Mouse (Mus musculus) hindbrain, embryonic 11.5 days (tissue): ENCODE measurements at regions not wholly inside any gene's neighbourhood (a gene's known extent, or its start where the extent isn't known, plus 50 kb on each side); places are given as distances from the start of the nearest gene placed in this dataset.

Source experiments
- ATAC-seq: fragments of 200-750 bp; cut with Nextera tagmentation; 2 replicates; pipeline ENCODE4 v1.8.0; 2017; ENCODE audit warnings: mild to moderate bottlenecking, moderate TSS enrichment, moderate library complexity; ENCODE audit not compliant: low FRiP score
- DNase-seq: peaks from one replicate; pipeline ENCODE4 v3.0.0-alpha.2; 2015; ENCODE audit warnings: low spot score
- H3K27ac ChIP-seq: fragments of 300-500 bp; sonication (generic); 2 replicates; pipeline ENCODE4 v1.5.1; 2014; ENCODE audit warnings: mild to moderate bottlenecking, low read depth, low read length
- H3K27me3 ChIP-seq: fragments of 300-500 bp; sonication (generic); 2 replicates; pipeline ENCODE4 v1.6.1; 2014; ENCODE audit warnings: mild to moderate bottlenecking, low read length, moderate library complexity, mixed read lengths; ENCODE audit not compliant: control insufficient read depth, insufficient read depth
- H3K36me3 ChIP-seq: fragments of 300-500 bp; sonication (generic); 2 replicates; pipeline ENCODE4 v1.6.1; 2014; ENCODE audit warnings: mild to moderate bottlenecking, low read length, moderate library complexity, mixed read lengths; ENCODE audit not compliant: control insufficient read depth, insufficient read depth
- H3K4me1 ChIP-seq: fragments of 300-500 bp; sonication (generic); replicated peaks from 2 replicates; pipeline ENCODE4 v1.6.1; 2014; ENCODE audit warnings: low read length, mixed read lengths; ENCODE audit not compliant: control insufficient read depth, insufficient read depth
- H3K4me2 ChIP-seq: fragments of 300-500 bp; sonication (generic); replicated peaks from 2 replicates; pipeline ENCODE4 v1.6.1; 2014; ENCODE audit warnings: mild to moderate bottlenecking, low read depth, low read length
- H3K4me3 ChIP-seq: fragments of 300-500 bp; sonication (generic); 2 replicates; pipeline ENCODE4 v1.5.1; 2014; ENCODE audit warnings: low read depth, low read length
- H3K9ac ChIP-seq: fragments of 300-500 bp; sonication (generic); 2 replicates; pipeline ENCODE4 v1.6.1; 2014; ENCODE audit warnings: low read depth, low read length
- H3K9me3 ChIP-seq: fragments of 300-500 bp; sonication (generic); 2 replicates; pipeline ENCODE4 v1.6.1; 2016; ENCODE audit warnings: low read length; ENCODE audit not compliant: control insufficient read depth
- WGBS: fragments of 180-500 bp; shearing (Covaris S2); extraction: QIAGEN DNeasy Blood & Tissue Kit; methylation state at CpG from one replicate; pipeline ENCODE4 v1.1.7; 2014; 5-methylcytosine and 5-hydroxymethylcytosine counted together

GRCm38 (mm10) chr13:69182478-69182877 lies 183.1 kb upstream of the Adcy2 start:
- no peak for DNase-seq
- H3K4me2 ChIP-seq = no peak overlapping the region
- WGBS = 91% methylated on average over 3 of the region's 3 CpGs

GRCm38 (mm10) chr13:69190661-69191060 lies 191.3 kb upstream of the Adcy2 start:
- Histone ChIP-seq H3K4me1 (no peaks in the 10 kb centered on the region), H3K36me3 (no peaks in the 10 kb centered on the region), H3K27ac (no peak overlapping the region), H3K27me3 (no peaks in the 10 kb centered on the region), H3K9me3 (no peaks in the 10 kb centered on the region), H3K4me3 (no peak overlapping the region), H3K9ac (no peak overlapping the region), H3K4me2 (no peak overlapping the region)
- ATAC-seq = no peak
- no peak for DNase-seq
- WGBS = 82% methylated on average over 3 of the region's 3 CpGs

More at GRCm38 (mm10) chr13:69182478-69182877, 183.1 kb upstream of the Adcy2 start:
- no peak overlapping the region for H3K27ac ChIP-seq
- H3K9me3 ChIP-seq = no peaks in the 10 kb centered on the region
- no peaks in the 10 kb centered on the region for H3K36me3 ChIP-seq
- H3K4me3 ChIP-seq = no peak overlapping the region
- H3K27me3 ChIP-seq = no peaks in the 10 kb centered on the region
- H3K9ac ChIP-seq = no peak overlapping the region
- no peak for ATAC-seq
- H3K4me1 ChIP-seq = no peaks in the 10 kb centered on the region

GRCm38 (mm10) chr13:69196464-69196871 lies 197.1 kb upstream of the Adcy2 start:
- 14% methylated on average over 4 of the region's 4 CpGs for WGBS
- no peak for ATAC-seq
- no peak overlapping the region for H3K27ac ChIP-seq

GRCm38 (mm10) chr13:69207741-69208568 lies 208.6 kb upstream of the Adcy2 start:
- H3K9ac ChIP-seq = no peak overlapping the region
- H3K9me3 ChIP-seq = no peaks in the 10 kb centered on the region
- H3K36me3 ChIP-seq = no peaks in the 10 kb centered on the region
- no peak overlapping the region for H3K4me2 ChIP-seq
- ATAC-seq (no peak), DNase-seq (no peak)
- H3K27me3 ChIP-seq = no peaks in the 10 kb centered on the region
- no peak overlapping the region for H3K27ac ChIP-seq
- WGBS = 71% methylated on average over 10 of the region's 10 CpGs
- no peak overlapping the region for H3K4me3 ChIP-seq
- no peaks in the 10 kb centered on the region for H3K4me1 ChIP-seq

More at GRCm38 (mm10) chr13:69196464-69196871, 197.1 kb upstream of the Adcy2 start:
- Histone ChIP-seq H3K4me1 (no peaks in the 10 kb centered on the region), H3K27me3 (no peaks in the 10 kb centered on the region), H3K9me3 (no peaks in the 10 kb centered on the region), H3K4me3 (no peak overlapping the region), H3K36me3 (no peaks in the 10 kb centered on the region), H3K4me2 (no peak overlapping the region), H3K9ac (no peak overlapping the region)
- DNase-seq = no peak

- H3K4me3 ChIP-seq = no peak overlapping the region
- no peaks in the 10 kb centered on the region for H3K4me1 ChIP-seq
- 91% methylated on average over 4 of the region's 4 CpGs for WGBS
- no peak for DNase-seq
- ATAC-seq = no peak
- no peaks in the 10 kb centered on the region for H3K9me3 ChIP-seq
- H3K4me2 ChIP-seq = no peak overlapping the region
- H3K27ac ChIP-seq = no peak overlapping the region
- H3K9ac ChIP-seq = no peak overlapping the region
- H3K27me3 ChIP-seq = no peaks in the 10 kb centered on the region
- no peaks in the 10 kb centered on the region for H3K36me3 ChIP-seq
Observed at GRCm38 (mm10) chr13:69208569-69208881, 209.2 kb upstream of the Adcy2 start.

- DNase-seq = no peak
- no peaks in the 10 kb centered on the region for H3K27me3 ChIP-seq
- H3K9me3 ChIP-seq = no peaks in the 10 kb centered on the region
- no peak overlapping the region for H3K27ac ChIP-seq
- no peak for ATAC-seq
- H3K4me1 ChIP-seq = no peaks in the 10 kb centered on the region
- 72% methylated on average over 3 of the region's 3 CpGs for WGBS
- no peak overlapping the region for H3K4me2 ChIP-seq
- no peak overlapping the region for H3K9ac ChIP-seq
- no peak overlapping the region for H3K4me3 ChIP-seq
- H3K36me3 ChIP-seq = no peaks in the 10 kb centered on the region
Observed at GRCm38 (mm10) chr13:69216579-69216978, 217.2 kb upstream of the Adcy2 start.

GRCm38 (mm10) chr13:69220425-69220824 lies 221.1 kb upstream of the Adcy2 start:
- Histone ChIP-seq H3K9ac (no peak overlapping the region), H3K4me2 (no peak overlapping the region), H3K27me3 (no peaks in the 10 kb centered on the region), H3K27ac (no peak overlapping the region), H3K4me1 (no peaks in the 10 kb centered on the region), H3K36me3 (no peaks in the 10 kb centered on the region), H3K9me3 (no peaks in the 10 kb centered on the region), H3K4me3 (no peak overlapping the region)
- DNase-seq (peak; percentile 29), ATAC-seq (no peak)
- whole genome bisulfite sequencing = 50% methylated on average over 1 of the region's 1 CpGs

- Histone ChIP-seq H3K4me3 (no peak overlapping the region), H3K4me1 (no peaks in the 10 kb centered on the region), H3K27me3 (no peaks in the 10 kb centered on the region), H3K9me3 (no peaks in the 10 kb centered on the region), H3K36me3 (no peaks in the 10 kb centered on the region), H3K9ac (no peak overlapping the region), H3K4me2 (no peak overlapping the region), H3K27ac (no peak overlapping the region)
- ATAC-seq (no peak), DNase-seq (no peak)
- WGBS = 81% methylated on average over 5 of the region's 5 CpGs
Observed at GRCm38 (mm10) chr13:69226538-69226937, 227.2 kb upstream of the Adcy2 start.

GRCm38 (mm10) chr13:69230361-69230943 lies 231.1 kb upstream of the Adcy2 start:
- DNase-seq = no peak
- no peaks in the 10 kb centered on the region for H3K4me1 ChIP-seq
- no peak for ATAC-seq
- H3K27ac ChIP-seq = no peak overlapping the region
- no peak overlapping the region for H3K9ac ChIP-seq
- 84% methylated on average over 10 of the region's 10 CpGs for WGBS
- no peaks in the 10 kb centered on the region for H3K27me3 ChIP-seq
- no peaks in the 10 kb centered on the region for H3K9me3 ChIP-seq
- H3K36me3 ChIP-seq = no peaks in the 10 kb centered on the region
- H3K4me2 ChIP-seq = no peak overlapping the region
- no peak overlapping the region for H3K4me3 ChIP-seq
